ENCODE assay signal across 8 mouse cellular contexts in genomic region chr6:47737972-47738371, GRCm38 (mm10).
DNase-seq lines count a peak whose midpoint lies in the region; TF ChIP-seq lines count a peak whose summit lies in the region.
"Not testable (repeated sequence)": the region's sequence is repeated elsewhere in the genome, so short reads cannot be mapped to it uniquely, and the experiment has no call there.

No protein-coding gene starts in this region.

- not testable (repeated sequence) for H3K27ac ChIP-seq in cerebellum, adult 2 months (ENCODE audit: insufficient read depth, low read length); thymus, adult 2 months (ENCODE audit: control insufficient read depth, insufficient read depth, low read length)

- H3K27me3 ChIP-seq in cerebellum, adult 2 months (ENCODE audit: control insufficient read depth, insufficient read depth, low read length); thymus, adult 2 months (ENCODE audit: control insufficient read depth, insufficient read depth, low read length): not testable (repeated sequence)

- 86% methylated on average over 1 of the region's 3 CpGs for WGBS in cerebellum, adult 2 months
- no CpG with 5 or more reads among the region's 3 CpGs for WGBS in thymus, adult 2 months

- H3K4me3 ChIP-seq in cerebellum, adult 2 months (replicated peaks; ENCODE audit: insufficient read depth, low read depth, low read length); thymus, adult 2 months (ENCODE audit: control insufficient read depth, insufficient read depth, low read length): not testable (repeated sequence)

- not testable (repeated sequence) for TF ChIP-seq POLR2A in cerebellum, adult 2 months (IDR thresholded peaks at IDR 0.05; ENCODE audit: borderline replicate concordance, insufficient read depth, low read length); thymus, adult 2 months (IDR thresholded peaks at IDR 0.05; ENCODE audit: control insufficient read depth, extremely low read depth, insufficient read depth, low read length, poor library complexity)

- not testable (repeated sequence) for TF ChIP-seq CTCF in cerebellum, adult 2 months (IDR thresholded peaks at IDR 0.05; ENCODE audit: borderline replicate concordance, insufficient read depth, low read depth, low read length); thymus, adult 2 months (IDR thresholded peaks at IDR 0.05; ENCODE audit: borderline replicate concordance, control insufficient read depth, extremely low read depth, insufficient read depth, low read length, poor library complexity)

- peak; percentile 42 for DNase-seq in cerebellum, adult 11-12 months
- DNase-seq in cerebellum, adult 2 months = peak; percentile 1 to 11
- DNase-seq in cerebellum, adult 9-11 months = peak; percentile 44
- DNase-seq in heart, adult 9 months (ENCODE audit: low spot score in 2 of 2) = peak; percentile 1
- DNase-seq in layer of hippocampus, adult 11-12 months (ENCODE audit: low spot score) = peak; percentile 8
- DNase-seq in lung, postnatal 10 days = peak; percentile 7
- DNase-seq in thymus, adult 2 months = peak; percentile 5
- DNase-seq in thymus, postnatal 4 days = peak; percentile 12

- not testable (repeated sequence) for H3K4me1 ChIP-seq in cerebellum, adult 2 months (ENCODE audit: control insufficient read depth, insufficient read depth, low read length); thymus, adult 2 months (replicated peaks; ENCODE audit: control insufficient read depth, insufficient read depth, low read length)

- not testable (repeated sequence) for H3K36me3 ChIP-seq in thymus, adult 2 months (ENCODE audit: control insufficient read depth, insufficient read depth, low read length)
